Mouse (Mus musculus): ENCODE measurements around the gene Arhgap32.
A peak's percentile ranks its signal among the peaks of the same experiment; 100 is the strongest.

The Arhgap32 gene

GRCm38 (mm10) chr9:32192295-32193073, 76.5 kb downstream of the Arhgap32 start:
- no peak for DNase-seq (ENCODE audit: inconsistent age in 2 of 2, low spot score in 1 of 2)

DNA sequence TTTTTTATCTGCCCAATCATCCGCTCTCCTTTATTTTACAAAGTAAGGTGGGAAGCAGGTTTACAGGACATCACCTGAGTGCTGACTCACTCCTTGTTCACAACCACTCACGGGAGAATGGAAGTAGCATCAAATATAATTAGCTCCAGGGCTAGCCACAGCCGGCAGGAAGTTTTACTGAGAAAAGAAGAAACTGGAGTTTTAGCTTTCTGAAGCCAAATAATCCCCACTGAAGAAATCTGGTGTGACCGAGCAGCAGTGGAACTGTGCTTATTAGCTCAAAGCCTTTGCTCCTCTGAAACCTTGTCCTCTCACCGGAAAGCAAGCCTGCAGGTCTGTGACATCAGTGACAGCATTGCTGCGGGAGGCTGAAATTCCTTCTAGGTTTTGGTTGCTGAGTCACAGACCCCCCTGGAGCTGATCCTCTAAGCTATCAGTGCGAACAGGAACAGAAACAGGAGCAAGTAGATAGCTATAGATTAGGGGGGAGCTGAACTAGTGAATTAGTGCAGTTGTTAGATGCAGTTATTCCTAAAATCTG, 88.6 kb downstream of the Arhgap32 start:
- DNase-seq (ENCODE audit: inconsistent age in 2 of 2, low spot score in 1 of 2), result no peak

DNA sequence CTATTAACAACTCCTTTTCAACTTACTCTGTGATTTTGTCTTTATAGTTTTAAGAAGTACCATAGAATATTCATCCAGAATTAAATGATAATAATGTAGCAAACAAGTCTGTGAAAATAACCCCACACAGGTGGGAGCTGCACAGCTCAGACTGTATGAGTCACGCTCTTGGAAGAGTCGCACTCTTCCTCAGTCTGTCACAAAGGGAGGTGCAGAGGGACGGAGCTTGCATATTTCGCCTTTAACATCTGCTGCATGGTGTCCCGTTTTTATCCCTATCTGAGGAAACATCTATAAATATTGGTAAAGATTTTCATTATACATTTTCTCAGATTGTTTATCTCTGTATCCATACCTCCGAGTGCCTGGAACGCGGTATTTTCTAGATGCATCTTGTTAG, 91.2 kb downstream of the Arhgap32 start:
- DNase-seq (ENCODE audit: inconsistent age in 2 of 2, low spot score in 1 of 2), result no peak

GRCm38 (mm10) chr9:32208071-32208470, 92.1 kb downstream of the Arhgap32 start:
- no peak for DNase-seq (ENCODE audit: inconsistent age in 2 of 2, low spot score in 1 of 2)

DNA sequence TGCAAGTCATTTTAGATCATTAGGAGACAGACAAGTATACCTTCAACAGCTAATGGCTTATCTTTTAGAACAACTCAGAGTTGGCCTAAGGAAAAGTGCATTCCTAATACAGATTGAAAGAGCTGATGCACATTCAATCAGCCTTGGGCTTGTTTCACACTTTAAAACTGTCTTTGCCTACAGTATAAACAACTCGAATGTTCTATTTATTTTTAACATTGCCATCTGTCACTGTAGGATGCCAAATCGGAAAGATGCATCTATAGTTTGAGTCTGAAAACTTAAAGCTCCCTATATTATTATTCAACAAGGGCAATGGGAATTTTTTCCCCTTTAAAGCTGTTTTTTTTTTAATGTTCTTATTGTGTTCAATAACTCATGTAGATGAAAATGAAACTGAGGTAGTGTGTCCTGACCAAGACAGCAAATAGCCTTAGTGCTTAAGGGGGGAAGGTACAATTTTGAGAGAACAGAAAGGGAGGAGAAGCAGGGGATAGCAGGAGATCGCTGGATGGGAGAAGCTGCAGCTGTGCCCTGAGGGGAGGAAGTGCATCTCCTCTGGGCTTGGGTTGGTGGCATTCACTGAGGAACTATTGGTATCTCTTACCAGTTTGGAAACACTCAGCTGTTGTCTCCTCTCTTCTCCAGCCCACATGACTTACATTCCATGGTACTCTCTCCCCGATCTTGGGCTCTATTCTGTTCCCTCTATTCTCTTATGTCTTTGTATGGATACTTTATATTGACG, 101.1 kb downstream of the Arhgap32 start:
- DNase-seq (ENCODE audit: inconsistent age in 2 of 2, low spot score in 1 of 2), result no peak

DNA sequence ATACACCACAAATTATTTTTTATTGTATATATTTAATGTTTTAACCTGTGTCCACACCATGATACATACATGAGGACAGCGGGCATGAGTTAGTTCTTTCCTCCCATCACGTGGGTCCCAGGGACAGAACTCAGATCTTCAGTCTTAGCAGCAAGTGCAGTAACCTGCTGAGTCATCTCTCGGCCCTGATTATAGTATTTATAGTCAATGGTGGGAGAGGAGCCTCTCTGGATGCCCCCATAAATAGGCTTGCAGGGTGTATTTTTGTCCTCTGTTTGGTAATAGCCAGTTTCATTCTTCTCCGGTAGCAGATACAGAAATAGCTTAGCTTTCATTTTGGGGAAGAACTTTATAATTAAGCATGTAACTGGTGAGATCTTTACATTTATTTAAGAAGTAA, 103.5 kb downstream of the Arhgap32 start:
- DNase-seq (ENCODE audit: inconsistent age in 2 of 2, low spot score in 1 of 2), result no peak

- DNase-seq (ENCODE audit: inconsistent age in 2 of 2, low spot score in 1 of 2), result peak in 1 of 2 experiments; percentile 52
These were observed 106.2 kb downstream of the Arhgap32 start for GRCm38 (mm10) chr9:32222184-32222583.

- DNase-seq (ENCODE audit: inconsistent age in 2 of 2, low spot score in 1 of 2), result peak; percentile 59 to 84
These were observed 108.0 kb downstream of the Arhgap32 start for GRCm38 (mm10) chr9:32223739-32224529.

- DNase-seq (ENCODE audit: inconsistent age in 2 of 2, low spot score in 1 of 2), result peak in 1 of 2 experiments; percentile 44
These were observed 109.0 kb downstream of the Arhgap32 start for GRCm38 (mm10) chr9:32224937-32225336.

DNA sequence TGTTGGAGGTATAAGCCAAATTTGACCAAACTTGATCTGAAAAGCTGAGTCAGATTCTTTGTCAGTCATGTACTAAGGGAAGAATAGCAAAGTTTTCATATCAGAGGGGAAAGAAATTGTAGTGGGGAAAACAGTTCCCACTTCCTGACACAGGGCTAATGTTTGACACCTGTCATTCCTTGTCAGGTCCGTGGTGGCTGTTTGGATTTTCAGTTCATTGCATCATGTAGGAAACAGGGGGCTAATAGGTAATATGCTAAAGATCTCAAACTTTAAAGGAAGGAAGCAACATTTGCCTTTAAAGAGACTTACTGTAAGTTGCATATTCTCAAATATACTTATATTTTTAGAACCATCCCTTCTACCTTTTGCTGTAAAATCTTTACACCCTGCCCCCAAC, 109.6 kb downstream of the Arhgap32 start:
- no peak for DNase-seq (ENCODE audit: inconsistent age in 2 of 2, low spot score in 1 of 2)

DNA sequence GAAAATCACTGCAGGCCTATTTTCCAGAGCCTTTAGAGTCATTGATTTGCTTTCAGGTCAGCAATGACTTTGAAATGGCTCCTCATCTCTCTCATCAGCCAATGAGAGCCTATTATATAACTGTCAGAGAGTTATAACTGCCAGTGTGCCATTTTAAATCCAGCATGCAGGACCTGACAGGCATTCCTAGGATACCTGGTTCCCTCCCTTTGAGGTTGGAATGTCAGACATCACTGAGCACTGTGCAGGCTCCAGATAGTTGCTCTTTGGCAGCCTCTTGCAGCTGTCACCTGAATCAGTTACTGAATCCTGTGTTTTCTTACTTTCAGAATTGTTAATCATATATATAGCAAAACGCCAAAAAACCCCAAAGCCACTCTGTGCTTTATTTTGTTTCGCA, 111.1 kb downstream of the Arhgap32 start:
- no peak for DNase-seq (ENCODE audit: inconsistent age in 2 of 2, low spot score in 1 of 2)

- DNase-seq (ENCODE audit: inconsistent age in 2 of 2, low spot score in 1 of 2), result no peak
These were observed 117.7 kb downstream of the Arhgap32 start for GRCm38 (mm10) chr9:32233593-32233992.

- no peak for DNase-seq (ENCODE audit: inconsistent age in 2 of 2, low spot score in 1 of 2)
These were observed 119.0 kb downstream of the Arhgap32 start for GRCm38 (mm10) chr9:32234767-32235489.

- DNase-seq (ENCODE audit: inconsistent age in 2 of 2, low spot score in 1 of 2), result no peak
These were observed 123.0 kb downstream of the Arhgap32 start for GRCm38 (mm10) chr9:32238899-32239298.

GRCm38 (mm10) chr9:32239427-32239826, 123.5 kb downstream of the Arhgap32 start:
- no peak for DNase-seq (ENCODE audit: inconsistent age in 2 of 2, low spot score in 1 of 2)

- DNase-seq (ENCODE audit: inconsistent age in 2 of 2, low spot score in 1 of 2), result no peak
These were observed 124.5 kb downstream of the Arhgap32 start for GRCm38 (mm10) chr9:32240449-32240848.

- DNase-seq (ENCODE audit: inconsistent age in 2 of 2, low spot score in 1 of 2), result no peak
These were observed 125.8 kb downstream of the Arhgap32 start for GRCm38 (mm10) chr9:32241637-32242199.

DNA sequence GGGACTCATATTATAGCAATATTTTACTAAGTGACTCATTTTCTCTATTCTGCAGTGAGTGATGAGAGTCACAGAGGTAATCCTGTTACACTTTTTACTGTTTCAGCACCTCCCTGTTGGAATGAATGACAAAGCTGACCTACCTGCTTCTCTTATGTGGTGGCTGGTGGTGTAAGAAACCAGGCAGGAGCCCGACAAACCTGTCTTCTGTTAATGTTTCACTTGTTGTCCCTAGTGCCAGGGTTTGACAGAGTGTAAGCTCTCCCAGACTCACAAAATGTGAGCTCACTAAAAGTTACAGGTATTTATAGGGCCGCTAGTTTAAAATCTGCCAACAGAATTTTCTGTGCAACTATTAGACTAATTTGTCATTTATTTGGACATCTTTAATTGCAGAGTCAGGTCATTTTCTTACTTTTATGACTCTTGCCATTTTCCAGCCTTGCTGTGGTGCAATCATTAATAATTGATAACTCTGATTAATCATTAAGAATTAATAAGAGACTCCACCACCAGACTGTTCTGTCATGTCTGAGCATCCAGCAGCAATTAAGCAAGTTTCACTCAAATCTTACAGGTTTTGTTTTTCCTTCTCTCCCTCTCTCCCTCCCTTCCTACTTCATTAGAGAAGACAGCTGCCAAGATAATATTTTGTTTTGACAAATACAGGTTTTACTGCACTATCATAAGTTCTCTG, 127.1 kb downstream of the Arhgap32 start:
- no peak for DNase-seq (ENCODE audit: inconsistent age in 2 of 2, low spot score in 1 of 2)

DNA sequence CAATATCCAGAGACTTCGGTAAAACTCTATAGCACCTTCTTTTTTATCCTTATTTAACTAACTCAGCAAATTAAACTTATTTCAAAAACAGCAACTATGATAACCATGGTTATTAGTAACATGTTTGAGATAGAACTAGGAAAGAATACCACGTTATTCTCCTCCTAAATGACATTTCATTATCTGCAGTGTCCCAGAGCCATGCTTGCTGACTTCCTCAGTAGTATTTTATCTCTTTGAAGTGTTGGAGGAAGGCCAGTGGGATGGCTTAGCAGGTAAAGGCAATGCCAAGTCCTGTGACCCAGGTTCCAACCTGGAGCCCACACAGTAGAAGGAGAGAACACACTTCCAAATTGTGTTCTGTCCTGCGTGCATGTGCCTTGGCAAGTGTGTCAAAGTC, 129.3 kb downstream of the Arhgap32 start:
- no peak for DNase-seq (ENCODE audit: inconsistent age in 2 of 2, low spot score in 1 of 2)
